24 mouse cellular contexts compared by ENCODE assay signal in genomic region chr8:35152585-35152984, GRCm38 (mm10).
DNase-seq lines count a peak whose midpoint lies in the region; ATAC-seq and TF ChIP-seq lines count a peak whose summit lies in the region.
"Had no signal": no experiment of that assay in that cellular context is flagged by ENCODE, and none has a peak within 500 bp of the region (broad histone marks: within the 10 kb centered on the region; RNA-seq: fewer than 3 reads in every experiment).

No protein-coding gene starts in this region.

- WGBS in kidney, embryonic 15.5 days = 28% methylated on average over 7 of the region's 8 CpGs
- 23% methylated on average over 8 of the region's 8 CpGs for WGBS in kidney, adult 2 months

- ATAC-seq in cerebellum, adult (ENCODE audit: insufficient number of reproducible peaks, low FRiP score, low TSS enrichment) = peak; percentile 67; the same call in 1 of the 2 replicates
- ATAC-seq in kidney, embryonic 15.5 days (replicated peaks; ENCODE audit: low FRiP score) = no peak
- ATAC-seq: CD4-positive, CD25-positive, alpha-beta regulatory T cell, adult 4 months; forebrain, embryonic 14.5 days; hindbrain, embryonic 16.5 days; inflammation-experienced regulatory T-cells, adult 6 months had no signal

- 0 out of 2 replicates have a peak overlapping the region, but pooled peaks have one; percentile 28 for H3K4me2 ChIP-seq in kidney, embryonic 15.5 days
- H3K4me2 ChIP-seq: embryonic facial prominence, embryonic 15.5 days; heart, embryonic 13.5 days; hindbrain, embryonic 12.5 days had no signal

- TF ChIP-seq CTCF in kidney, adult 2 months (conservative IDR thresholded peaks at IDR 0.05; ENCODE audit: insufficient read depth, insufficient read length, low read depth, low read length) = no peak

- no peak for TF ChIP-seq POLR2A in kidney, adult 2 months (IDR thresholded peaks at IDR 0.05; ENCODE audit: low read depth, low read length)

- H3K9me3 ChIP-seq in kidney, embryonic 15.5 days (replicated peaks) = no peaks in the 10 kb centered on the region
- H3K9me3 ChIP-seq: embryonic facial prominence, embryonic 15.5 days; forebrain, embryonic 10.5 days; heart, embryonic 13.5 days; hindbrain, embryonic 12.5 days had no signal

- H3K4me3 ChIP-seq in kidney, embryonic 15.5 days (replicated peaks) = no peak overlapping the region
- H3K4me3 ChIP-seq in kidney, adult 2 months (ENCODE audit: insufficient read depth, low read depth, low read length) = no peak overlapping the region
- H3K4me3 ChIP-seq: embryonic facial prominence, embryonic 15.5 days; erythroblast, embryonic 14.5 days; forebrain, embryonic 10.5 days; gastrocnemius, adult 2 months; heart, embryonic 13.5 days; hindbrain, embryonic 12.5 days had no signal

- H3K36me3 ChIP-seq in kidney, embryonic 15.5 days = no peaks in the 10 kb centered on the region
- no peaks in the 10 kb centered on the region for H3K36me3 ChIP-seq in kidney, adult 2 months (ENCODE audit: control insufficient read depth, insufficient read depth, low read length)
- H3K36me3 ChIP-seq: embryonic facial prominence, embryonic 15.5 days; forebrain, embryonic 10.5 days; G1E; heart, embryonic 13.5 days; hindbrain, embryonic 12.5 days had no signal

- no peak overlapping the region for H3K9ac ChIP-seq in kidney, embryonic 15.5 days
- H3K9ac ChIP-seq: embryonic facial prominence, embryonic 15.5 days; heart, embryonic 13.5 days; hindbrain, embryonic 12.5 days had no signal

- no peaks in the 10 kb centered on the region for H3K27me3 ChIP-seq in kidney, embryonic 15.5 days
- H3K27me3 ChIP-seq in kidney, adult 2 months (replicated peaks; ENCODE audit: control insufficient read depth, insufficient read depth, low read length) = no peaks in the 10 kb centered on the region
- H3K27me3 ChIP-seq: embryonic facial prominence, embryonic 15.5 days; heart, embryonic 13.5 days; hindbrain, embryonic 12.5 days had no signal

- no peak for DNase-seq in cerebellum, adult 8-10 months
- peak; percentile 87 for DNase-seq in heart, adult 11 months
- no peak for DNase-seq in heart, adult 8-10 months (ENCODE audit: low spot score)
- DNase-seq in kidney, adult 2 months = no peak
- DNase-seq in brain, adult 2 months (ENCODE audit: low read depth, low spot score) = peak; percentile 55
- DNase-seq: adrenal gland, adult 8-10 months; adrenal gland, postnatal 36 days; B cell, adult 2 months; embryo, embryonic 11 days; gastrocnemius, adult 2 months; gastrocnemius, postnatal 25 days; heart, postnatal 4 days had no signal

- no peak overlapping the region for H3K27ac ChIP-seq in kidney, embryonic 15.5 days
- no peak overlapping the region for H3K27ac ChIP-seq in kidney, adult 2 months (ENCODE audit: insufficient read depth, low read depth, low read length)
- H3K27ac ChIP-seq: embryonic facial prominence, embryonic 15.5 days; forebrain, embryonic 10.5 days; gastrocnemius, adult 2 months; heart, embryonic 13.5 days; hindbrain, embryonic 12.5 days had no signal

- H3K4me1 ChIP-seq in kidney, embryonic 15.5 days = 0 out of 2 replicates have a peak, but pooled peaks cover 2% of the 10 kb centered on the region
- no peaks in the 10 kb centered on the region for H3K4me1 ChIP-seq in kidney, adult 2 months (ENCODE audit: control insufficient read depth, insufficient read depth, low read length)
- H3K4me1 ChIP-seq: embryonic facial prominence, embryonic 15.5 days; heart, embryonic 13.5 days; hindbrain, embryonic 12.5 days had no signal

Comparison
In these comparisons a context has a peak if more than half of its experiments do, and no peak if none do; other contexts are left out.
1. DNase-seq: peak in heart, adult 11 months (single experiment) and brain, adult 2 months (single experiment); none in cerebellum, adult 8-10 months (single experiment), heart, adult 8-10 months (single experiment) and kidney, adult 2 months (single experiment).